Mouse (Mus musculus) c-Kit-positive CD71-positive TER-119-negative erythroid progenitor cells, embryonic 14.5 days (primary cell): Measurements from ENCODE around the gene Ryr2.
"Not testable (repeated sequence)": the region's sequence is repeated elsewhere in the genome, so short reads cannot be mapped to it uniquely, and the experiment has no call there.

Source experiments
- DNase-seq: peaks from one replicate; pipeline ENCODE4 v3.0.0-alpha.2; 2013; ENCODE audit warnings: low read depth

Ryr2 gene

DNA sequence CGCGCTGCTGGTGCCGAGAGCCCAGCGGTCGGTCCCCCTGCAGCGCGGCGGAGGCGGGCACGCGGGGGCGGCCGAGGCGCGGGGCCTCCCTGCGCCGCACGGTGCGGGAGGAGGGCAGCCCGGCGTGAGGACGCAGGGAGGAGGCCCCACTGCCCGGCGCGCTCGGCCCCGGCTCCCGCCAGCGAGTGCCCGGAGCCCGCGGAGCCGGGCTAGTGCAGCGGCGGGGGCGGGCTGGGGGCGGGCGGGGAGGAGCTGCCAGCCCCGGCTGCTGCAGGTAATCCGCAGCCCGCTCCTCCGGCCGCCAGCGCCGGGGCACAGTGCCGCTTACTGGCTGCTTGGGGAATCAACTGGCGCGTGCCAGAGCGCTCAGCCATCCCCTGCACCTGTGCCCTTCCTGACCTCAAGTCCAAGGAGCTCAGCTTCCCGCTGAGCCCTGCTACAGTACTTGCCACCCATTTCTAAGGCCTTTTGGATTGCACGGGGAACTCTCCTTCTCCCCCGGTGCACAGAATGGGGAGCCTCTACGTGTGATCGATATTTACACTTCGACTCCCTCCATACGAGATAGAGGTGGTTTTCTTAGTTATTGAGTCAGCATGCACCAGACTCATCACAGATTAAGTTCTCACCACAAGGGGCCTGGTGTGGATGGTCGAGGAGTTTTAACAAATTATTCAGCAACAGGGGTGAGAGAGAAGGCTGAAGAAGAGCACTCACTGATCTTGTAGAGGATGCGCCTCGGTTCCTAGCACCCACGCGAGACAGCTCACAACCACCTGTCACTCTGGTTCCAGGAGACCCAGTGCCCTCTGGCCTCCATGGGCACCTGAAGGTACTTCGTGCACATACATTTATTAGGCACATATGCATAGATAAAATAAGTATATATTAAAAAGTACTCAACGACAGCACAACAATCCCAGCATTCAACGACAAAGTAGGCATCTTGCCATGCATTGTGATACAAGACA, at the start of gene Ryr2:
Gene Ryr2 (minus strand): TSS at position 284 of the 971 bp plus-strand sequence.
- DNase-seq, result no peak

DNA sequence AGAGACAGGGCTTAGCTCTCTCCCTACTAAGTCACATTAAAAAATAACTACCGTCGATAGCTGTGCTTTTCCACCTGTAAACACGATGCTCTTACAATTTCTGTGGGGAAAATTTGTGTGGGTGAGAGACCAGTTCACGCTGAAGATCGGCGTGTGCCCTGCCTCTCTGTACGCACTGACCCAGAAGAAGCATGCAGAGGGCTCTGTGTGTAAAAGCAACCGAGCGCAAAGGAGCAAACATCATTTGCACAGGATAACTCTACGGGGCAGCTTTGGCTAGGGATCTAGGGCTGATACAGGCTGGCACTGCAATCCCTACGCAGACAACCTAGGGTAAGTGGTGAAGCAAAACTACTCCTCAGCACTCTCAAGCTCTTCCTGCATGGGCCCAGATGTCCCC, 47.2 kb upstream of the Ryr2 start:
- no peak for DNase-seq

DNA sequence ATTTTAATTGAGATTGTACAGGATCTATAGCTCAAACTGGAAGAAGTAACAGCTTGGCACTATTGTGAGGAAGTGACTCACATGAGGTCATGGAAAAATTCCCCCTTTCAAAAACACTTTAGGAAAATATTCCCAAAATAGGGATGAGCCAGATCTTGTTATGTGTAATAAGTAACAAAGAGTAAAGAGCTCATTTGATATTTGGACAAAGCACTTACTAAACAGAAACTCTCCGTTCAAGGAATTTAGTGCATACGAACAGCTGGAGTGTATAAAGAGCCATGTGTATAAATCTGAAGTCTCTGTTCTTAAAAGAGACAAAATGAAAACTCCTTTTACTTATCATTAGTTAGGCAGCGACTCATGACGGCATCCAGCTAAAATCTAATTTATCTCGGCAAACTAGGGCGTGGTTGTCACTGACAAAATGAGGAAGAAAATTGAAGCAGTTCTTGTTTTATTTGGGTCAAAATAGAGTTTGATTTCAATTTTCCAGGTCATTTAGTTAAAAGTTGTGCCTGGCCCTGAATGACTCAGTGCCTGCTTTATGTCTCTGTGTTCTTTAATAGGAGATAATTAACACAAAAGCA, 40.3 kb upstream of the Ryr2 start:
- no peak for DNase-seq

DNA sequence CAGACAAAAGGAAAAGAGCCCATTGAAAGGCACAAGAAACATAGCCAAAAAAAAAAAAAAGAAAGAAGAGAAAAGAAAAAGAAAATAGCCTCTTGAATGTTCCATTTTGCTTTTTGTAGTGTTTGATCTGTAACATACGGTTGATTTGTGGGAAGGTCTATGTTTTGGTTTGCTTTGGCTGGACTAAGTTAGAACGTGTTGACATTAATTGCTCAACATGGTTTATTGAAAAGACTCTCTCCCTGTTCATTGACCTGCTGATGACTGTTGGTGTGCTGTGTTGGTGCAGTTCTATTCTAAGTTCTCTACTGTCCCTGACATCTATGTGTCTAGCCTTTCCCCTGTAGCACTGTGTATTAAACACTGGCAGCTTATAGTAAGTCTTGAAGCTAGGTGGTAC, 39.7 kb upstream of the Ryr2 start:
- no peak for DNase-seq

DNA sequence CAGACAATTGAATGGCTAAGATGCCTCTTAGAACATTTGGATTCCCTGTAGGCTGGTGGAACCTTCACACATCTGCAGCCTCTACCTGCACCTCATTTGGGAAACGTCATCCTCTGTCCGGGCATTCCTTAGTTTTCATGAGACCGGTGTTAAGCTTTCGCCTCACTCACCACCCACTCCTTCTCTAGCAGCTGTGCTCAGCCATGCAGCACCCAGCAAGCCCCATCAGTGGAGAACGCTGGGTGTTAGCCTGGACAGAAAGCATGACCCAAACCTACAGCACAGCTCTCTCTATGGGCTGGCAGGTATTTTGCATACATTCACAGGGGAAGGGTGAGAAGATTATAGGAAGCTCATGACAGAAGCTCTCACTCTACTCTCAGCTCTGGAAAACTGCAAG, 36.6 kb upstream of the Ryr2 start:
- no peak for DNase-seq

DNA sequence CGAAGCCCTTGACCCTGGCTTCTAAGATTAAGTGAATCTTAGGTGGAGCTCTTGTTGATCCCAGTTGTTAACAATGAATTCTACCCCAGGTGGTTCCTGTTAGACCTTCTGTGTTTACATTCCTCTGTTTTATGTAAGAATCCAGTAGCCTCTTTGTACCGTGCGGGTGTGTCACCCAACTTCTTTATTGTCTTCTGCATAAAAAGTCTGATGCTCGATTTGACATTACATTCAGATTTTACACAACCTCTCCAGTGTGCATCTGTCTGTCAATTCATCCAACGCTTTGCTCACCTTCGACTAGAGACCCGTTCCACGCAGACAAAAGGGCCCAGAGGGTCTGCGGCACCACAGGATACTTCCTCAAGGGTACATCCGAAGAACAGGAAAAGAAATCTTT, 29.7 kb upstream of the Ryr2 start:
- DNase-seq, result not testable (repeated sequence)

DNA sequence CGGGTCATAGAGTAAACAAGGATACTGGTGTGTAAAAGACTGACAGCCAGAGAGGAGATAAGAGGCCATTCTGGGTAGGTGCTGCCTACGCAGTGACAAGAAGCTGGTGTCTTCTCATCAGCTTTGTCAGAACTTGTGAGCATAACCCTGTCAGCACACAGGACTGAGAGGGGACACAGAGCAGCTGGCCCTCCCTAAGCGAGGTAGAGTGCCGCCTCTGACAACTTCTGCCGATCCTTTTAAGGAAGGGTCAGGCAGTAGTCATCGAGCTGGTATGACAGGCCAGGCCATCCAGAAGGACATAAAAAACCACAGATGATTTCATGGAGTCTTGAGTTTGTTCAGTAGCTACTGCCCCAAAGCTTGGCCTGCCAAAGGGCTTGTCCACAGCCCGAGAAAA, 26.8 kb upstream of the Ryr2 start:
- DNase-seq, result peak; percentile 14

DNA sequence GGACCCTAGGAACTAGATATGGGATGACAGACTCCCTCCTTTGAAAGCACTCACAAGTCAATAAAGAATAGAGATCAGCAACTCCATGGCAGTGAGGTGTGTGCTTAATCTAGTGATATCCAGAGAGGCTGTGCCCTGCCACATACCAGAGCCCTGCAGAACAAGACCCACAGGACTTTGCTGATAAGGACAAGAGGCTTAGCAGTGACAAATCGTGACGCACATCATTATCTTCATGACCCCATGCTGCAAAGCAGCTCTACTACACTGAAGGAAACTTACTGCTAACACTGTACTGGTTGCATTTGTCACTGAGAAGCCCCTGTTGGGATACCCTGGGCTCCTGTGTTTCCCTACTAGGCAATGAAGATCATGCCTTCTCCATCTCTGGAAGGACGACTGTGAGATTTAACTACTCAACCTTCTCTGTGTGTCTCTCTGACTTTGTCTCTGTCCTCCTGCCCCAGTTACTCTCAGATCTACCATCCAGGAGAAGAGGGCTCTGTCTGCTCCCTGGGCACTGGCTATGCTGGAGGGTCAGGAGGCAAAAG, 25.5 kb upstream of the Ryr2 start:
- peak; percentile 68 for DNase-seq

DNA sequence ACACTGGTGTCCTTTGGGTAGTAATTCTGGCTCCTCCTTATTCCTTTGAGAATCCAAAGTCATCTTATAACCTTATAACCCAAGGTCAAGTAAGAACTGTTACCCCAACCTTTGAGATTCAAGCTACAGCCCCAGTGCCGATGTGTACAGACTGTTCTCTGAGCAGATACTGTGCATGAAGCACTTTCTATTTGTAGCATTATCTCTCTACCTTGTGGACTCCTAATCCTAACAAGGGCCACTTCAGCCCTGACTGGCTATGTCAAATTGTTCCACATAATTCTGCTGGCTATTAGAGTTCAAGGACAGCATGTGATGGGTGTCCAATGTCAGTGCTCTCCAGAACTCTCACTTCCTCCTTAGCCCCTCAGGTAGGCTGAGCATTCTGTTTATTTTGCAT, 22.4 kb upstream of the Ryr2 start:
- DNase-seq, result no peak

DNA sequence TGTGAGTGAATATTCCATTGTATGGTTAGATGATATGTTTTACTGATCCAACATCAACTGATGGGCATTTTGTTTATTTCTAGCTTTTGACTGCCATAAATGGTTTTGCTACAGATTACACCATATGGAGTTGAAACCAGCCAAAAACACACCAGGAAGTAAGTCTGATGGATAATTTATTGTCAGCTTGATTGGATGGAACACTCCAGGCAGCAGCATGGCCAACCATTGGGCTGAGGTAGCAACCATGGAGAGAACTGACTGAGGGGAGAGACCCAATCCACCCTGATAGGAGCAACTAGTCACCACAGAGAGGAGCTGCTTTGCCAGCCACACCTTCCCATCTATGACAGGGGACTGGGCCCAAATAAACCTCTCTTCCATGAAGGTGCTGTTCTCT, 19.4 kb upstream of the Ryr2 start:
- no peak for DNase-seq

DNA sequence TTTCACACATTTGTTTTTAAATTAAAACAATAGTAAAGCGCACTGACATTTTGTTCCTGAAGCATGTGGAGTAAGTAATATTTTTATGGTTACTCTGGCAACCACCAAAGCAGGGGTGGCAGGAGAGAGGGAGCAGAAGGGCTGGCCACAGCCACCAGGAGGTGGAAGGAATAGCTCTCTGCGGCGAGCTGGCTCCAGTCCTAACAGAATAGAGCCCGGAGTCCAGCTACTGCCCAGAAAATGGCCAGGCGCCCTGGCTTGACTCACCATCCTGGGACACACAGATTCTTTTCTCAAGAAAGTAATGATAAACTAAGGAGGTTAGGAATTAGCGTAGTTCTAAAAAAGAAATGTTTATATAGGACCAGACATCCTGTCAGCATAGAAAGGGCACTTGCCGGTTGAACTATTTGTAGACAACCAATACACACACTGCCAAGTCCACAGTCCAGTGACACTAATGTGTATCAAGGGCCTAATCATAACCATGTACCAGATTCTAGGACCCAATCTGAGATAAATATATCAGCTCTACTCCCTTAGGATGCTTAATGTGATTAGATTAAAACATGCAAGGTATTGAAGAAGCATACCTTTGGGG, 18.3 kb upstream of the Ryr2 start:
- DNase-seq, result no peak

DNA sequence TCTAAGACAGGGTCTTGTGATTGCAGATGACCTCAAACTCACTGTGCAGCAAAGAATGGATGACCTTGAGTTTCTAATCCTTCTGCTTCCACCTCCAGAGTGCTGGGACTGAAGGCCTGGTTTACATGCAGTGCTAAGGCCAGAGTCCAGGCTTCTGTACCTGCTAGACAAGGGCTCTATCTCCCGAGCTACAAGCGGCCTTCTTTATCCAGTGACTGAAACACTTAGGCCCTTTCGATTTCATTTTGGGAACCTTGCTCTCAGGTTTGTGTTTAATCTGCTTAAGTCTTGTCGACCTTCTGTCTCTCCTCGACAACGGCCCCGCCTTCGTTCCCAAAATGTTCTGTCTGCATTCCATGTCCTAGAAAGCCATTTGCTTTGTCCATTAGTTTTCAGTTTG, 8.8 kb upstream of the Ryr2 start:
- DNase-seq, result no peak

DNA sequence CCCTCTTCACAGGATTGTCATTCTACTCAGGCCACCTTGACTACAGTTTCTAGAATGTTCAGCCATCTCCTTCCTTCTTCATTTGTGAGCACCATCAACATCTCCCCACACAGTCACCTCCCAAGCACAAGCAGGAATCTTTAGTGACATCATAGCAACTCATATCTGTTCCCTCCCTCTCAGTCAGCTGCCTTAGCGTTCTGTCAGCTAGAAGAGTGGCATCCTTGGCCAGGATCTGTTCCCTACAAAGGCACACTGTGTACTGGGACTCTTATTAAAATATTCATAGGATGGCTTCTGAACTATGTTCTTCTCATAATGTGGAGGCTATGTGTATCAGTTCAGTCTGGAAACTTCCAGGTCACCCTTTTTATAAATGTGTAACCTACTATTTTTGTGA, 8.1 kb upstream of the Ryr2 start:
- no peak for DNase-seq

DNA sequence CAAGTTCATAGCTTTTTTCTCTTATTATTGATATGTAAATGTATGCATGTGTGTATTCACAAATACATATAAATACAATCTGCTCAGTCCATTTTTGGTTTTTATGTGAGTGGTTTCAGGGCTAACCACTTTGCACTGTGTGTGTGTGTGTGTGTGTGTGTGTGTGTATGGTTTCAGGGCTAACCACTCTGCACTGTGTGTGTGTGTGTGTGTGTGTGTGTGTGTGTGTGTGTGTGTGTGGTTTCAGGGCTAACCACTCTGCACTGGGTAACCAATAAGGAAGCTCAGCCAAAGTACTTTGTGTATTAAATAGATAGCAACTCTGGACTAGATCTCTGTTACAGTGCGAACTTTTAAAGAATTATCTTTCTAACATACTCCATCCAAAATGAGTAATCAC, 2.2 kb upstream of the Ryr2 start:
- DNase-seq, result no peak

DNA sequence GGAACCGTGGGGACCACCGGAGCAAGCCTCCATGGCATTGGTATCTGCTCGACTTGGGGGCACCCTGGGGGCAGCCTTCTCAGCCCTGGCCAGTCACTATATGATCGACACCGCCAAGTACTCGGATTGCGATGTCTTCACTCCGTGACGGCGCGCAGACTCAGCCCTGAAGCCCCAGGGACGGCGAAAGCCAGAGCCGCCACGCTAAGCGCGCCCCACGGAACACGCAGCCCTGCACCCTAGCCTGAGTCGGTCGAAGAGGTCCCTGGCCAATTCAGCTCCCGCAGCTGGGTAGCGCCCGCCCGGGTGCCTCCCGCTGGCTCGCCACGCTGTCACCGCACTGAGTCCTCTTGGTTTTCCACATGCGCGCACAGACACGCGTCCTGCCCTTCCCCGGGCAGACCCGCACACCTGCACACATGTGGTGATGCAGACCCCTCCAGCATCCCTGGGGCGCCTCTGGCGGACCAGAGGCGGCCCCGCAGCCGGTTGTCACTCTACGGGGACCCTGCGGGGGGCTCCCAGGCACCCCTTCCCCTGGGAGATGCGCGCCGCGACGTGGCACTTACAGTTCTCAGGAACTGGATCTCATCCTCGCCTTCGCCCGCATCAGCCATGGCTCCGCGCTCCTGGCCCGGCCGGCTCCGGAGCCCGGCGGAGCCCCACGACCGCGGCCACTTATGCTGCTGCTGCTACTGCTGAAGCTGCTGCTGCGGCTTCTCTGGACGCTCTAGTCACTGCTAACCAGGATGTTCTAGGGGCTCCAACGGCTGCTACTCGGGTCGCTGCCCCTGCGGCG, 716 bp downstream of the Ryr2 start:
- no peak for DNase-seq

DNA sequence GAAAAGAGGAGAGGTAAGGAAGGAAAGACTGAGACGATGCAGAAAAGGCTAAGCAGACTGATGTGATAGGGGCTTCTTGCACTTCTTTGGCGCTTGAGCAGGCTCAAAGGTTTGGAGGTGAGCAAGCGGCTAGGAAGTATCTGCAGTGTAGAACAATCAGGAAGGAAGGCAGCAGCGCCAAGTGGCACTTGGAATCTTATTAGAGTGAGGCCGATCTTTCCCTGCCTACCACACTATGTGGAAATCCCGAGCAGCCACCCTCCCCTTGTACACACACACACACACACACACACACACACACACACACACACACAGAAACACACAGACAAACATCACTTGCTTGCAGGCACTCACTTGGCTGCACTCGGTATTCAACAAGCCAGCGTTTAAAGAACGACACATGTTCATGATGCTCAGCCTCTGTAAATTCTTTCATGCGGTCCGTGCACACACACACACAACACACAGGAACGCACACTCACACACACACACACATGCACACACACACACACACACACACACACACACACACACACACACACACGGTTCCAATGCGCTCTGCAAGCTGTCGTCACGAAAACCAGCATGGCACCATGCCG, 1.4 kb downstream of the Ryr2 start:
- DNase-seq, result no peak

DNA sequence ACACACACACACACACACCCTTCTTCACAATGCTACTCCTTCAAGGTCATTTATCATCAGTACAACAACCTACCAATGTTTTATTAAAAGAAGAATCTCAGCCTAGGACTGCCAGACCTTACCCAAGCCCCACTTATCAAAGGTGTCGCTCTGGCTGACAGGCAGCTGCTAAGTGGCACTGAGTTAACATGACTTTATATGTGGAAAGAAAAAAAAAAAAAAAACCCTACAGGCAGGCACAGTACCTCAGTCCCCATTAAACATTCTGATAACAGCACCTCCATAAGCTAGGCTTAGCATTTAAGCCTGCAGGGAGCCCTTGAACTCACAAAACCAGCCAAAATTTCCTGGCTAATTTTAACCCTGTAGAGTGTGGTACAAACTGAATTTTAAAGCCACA, 2.4 kb downstream of the Ryr2 start:
- DNase-seq, result no peak

DNA sequence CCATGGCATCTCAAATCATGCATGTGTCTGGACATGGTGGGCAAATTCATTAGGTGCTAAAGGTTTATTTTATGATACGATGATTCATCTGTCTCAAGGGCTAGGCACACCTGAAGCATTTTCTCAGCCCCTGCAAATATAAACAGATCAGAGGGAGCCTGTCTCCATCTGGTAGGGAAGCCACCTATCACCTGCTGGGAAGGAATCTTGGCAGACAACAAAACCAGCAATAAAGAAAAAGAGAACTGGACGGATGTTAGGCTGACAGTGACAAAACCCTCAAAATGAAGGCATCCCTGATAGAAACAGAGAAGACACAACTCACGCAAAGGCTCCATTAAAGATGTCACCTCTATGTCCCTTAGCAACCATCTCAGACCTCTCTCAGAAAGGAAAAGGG, 3.7 kb downstream of the Ryr2 start:
- no peak for DNase-seq

DNA sequence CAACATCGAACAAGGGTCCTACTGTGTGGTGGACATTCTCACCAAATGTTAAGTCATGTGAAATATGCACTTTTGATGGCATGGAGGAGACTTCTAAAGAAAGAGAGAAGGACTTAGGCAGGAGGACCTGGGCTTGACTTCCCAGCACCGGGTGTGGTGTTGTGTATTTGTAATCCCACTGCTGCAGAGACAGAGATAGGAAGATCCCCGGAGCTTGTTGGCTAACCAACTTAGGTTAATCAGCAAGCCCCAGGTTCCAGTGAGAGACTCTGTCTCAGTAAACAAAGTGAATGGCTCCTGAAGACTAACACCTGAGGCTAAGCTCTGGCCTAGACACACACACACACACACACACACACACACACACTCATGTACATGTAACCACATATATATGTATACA, 7.3 kb downstream of the Ryr2 start:
- no peak for DNase-seq

DNA sequence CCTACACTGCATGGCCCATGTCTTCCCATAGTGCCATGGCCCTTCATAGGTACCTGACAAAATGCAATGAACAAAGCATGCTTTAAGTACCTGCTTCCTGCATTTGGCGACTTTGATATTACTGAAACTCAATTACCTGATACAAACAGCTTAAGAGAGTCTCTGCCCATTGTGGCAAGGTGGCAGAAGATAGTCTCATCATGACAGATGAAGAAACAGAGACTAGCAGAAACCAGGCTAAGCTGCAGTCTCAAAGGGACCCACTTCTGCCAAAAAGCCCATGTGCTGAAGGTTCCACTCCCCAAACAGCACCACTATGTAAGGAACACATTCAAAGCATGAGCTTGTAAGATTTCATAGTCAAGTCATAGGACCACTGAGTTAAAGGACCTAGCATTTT, 7.8 kb downstream of the Ryr2 start:
- DNase-seq, result no peak

DNA sequence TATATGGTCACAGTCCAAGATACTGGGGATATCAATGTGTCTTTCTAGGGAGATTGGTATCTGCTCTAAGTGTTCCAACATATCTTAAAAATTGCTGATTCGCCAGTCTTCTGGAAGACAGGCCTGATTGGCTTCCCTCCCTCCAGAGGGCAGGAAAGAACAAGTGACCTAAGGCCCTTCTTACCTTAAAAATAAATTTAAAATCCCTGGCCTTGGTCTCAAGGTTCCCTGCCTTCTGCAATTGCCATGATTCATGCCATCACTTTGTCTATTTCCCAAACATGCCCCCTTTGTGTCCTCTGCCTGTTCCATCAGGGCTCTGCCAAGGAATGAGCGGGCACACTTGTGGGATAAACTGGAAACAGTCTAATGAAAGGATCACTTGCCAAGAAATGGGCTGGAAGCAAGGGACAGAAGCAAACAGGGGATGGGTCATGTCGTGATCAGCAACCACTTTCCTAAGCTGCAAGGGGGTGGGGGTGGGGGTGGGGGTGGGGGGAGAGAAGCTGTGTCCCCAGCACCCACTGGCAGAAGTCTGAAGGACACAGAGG, 10.3 kb downstream of the Ryr2 start:
- no peak for DNase-seq
